Mouse (Mus musculus) embryonic fibroblast, embryonic 13.5 days (primary cell): ENCODE results near the gene Dmrt1.

ENCODE experiments used
- CTCF ChIP-seq: IDR thresholded peaks from 2 replicates; pipeline ENCODE4 v1.5.1; 2011; ENCODE audit warnings: mild to moderate bottlenecking, control low read depth, low read length, moderate library complexity, borderline replicate concordance; ENCODE audit not compliant: insufficient read depth
- POLR2A ChIP-seq: IDR thresholded peaks from 2 replicates; pipeline ENCODE4 v1.6.1; 2011; ENCODE audit warnings: low read depth, mild to moderate bottlenecking, control low read depth, low read length, moderate library complexity

GRCm38 (mm10) chr19:25608206-25608580, 102.8 kb downstream of the Dmrt1 start:
- TF ChIP-seq POLR2A (no peak), CTCF (no peak)
